Mouse (Mus musculus) CD8-positive naive resting alpha-beta T cell, adult 2 months (primary cell): Measurements from ENCODE around the gene Gdpgp1.

Experiments used
- DNase-seq, 2 experiments: peaks; one replicate each; pipeline ENCODE4 v3.0.0; 2022; ENCODE audit warnings: low read depth in 2 of 2, low spot score in 2 of 2

Gdpgp1 gene

GRCm38 (mm10) chr7:80220237-80220797, 12.3 kb upstream of the Gdpgp1 start:
- no peak for DNase-seq

- DNase-seq, result no peak
These were observed 11.4 kb upstream of the Gdpgp1 start for GRCm38 (mm10) chr7:80221179-80221750.

GRCm38 (mm10) chr7:80227065-80227464, 5.6 kb upstream of the Gdpgp1 start:
- no peak for DNase-seq

GRCm38 (mm10) chr7:80230196-80230595, 2.5 kb upstream of the Gdpgp1 start:
- no peak for DNase-seq

- peak in 1 of 2 experiments; percentile 21 for DNase-seq
These were observed 635 bp upstream of the Gdpgp1 start for GRCm38 (mm10) chr7:80231971-80232488.

GRCm38 (mm10) chr7:80233799-80234198, 1.1 kb downstream of the Gdpgp1 start:
- no peak for DNase-seq

- DNase-seq, result no peak
These were observed 5.9 kb downstream of the Gdpgp1 start for GRCm38 (mm10) chr7:80238542-80238941.

- DNase-seq, result no peak
These were observed 9.0 kb downstream of the Gdpgp1 start for GRCm38 (mm10) chr7:80241661-80242060.

- DNase-seq, result no peak
These were observed 12.2 kb downstream of the Gdpgp1 start for GRCm38 (mm10) chr7:80244851-80245250.

GRCm38 (mm10) chr7:80246148-80246721, 13.6 kb downstream of the Gdpgp1 start, which contains the start of gene Ttll13:
Ttll13 (plus strand) TSS chr7:80246376.
- DNase-seq, result peak; percentile 89 to 93

- DNase-seq, result no peak
These were observed 14.2 kb downstream of the Gdpgp1 start for GRCm38 (mm10) chr7:80246859-80247258.

GRCm38 (mm10) chr7:80252437-80252836, 19.8 kb downstream of the Gdpgp1 start:
- no peak for DNase-seq

- no peak for DNase-seq
These were observed 20.2 kb downstream of the Gdpgp1 start for GRCm38 (mm10) chr7:80252886-80253285.

- DNase-seq, result no peak
These were observed 23.3 kb downstream of the Gdpgp1 start for GRCm38 (mm10) chr7:80255981-80256380.

GRCm38 (mm10) chr7:80257706-80258105, 25.0 kb downstream of the Gdpgp1 start:
- DNase-seq, result no peak

- peak; percentile 64 to 76 for DNase-seq
These were observed 28.1 kb downstream of the Gdpgp1 start, which contains the start of gene Ngrn for GRCm38 (mm10) chr7:80260625-80261371. Ngrn (plus strand) TSS chr7:80261215.

GRCm38 (mm10) chr7:80261372-80261990, 28.8 kb downstream of the Gdpgp1 start:
- DNase-seq, result peak in 1 of 2 experiments; percentile 10

- DNase-seq, result no peak
These were observed 31.9 kb downstream of the Gdpgp1 start for GRCm38 (mm10) chr7:80264606-80265005.

GRCm38 (mm10) chr7:80267764-80268163, 35.1 kb downstream of the Gdpgp1 start:
- no peak for DNase-seq

- DNase-seq, result peak; percentile 91 to 94
These were observed 36.5 kb downstream of the Gdpgp1 start, which contains the start of gene Vps33b for GRCm38 (mm10) chr7:80268897-80269750. Vps33b (plus strand) TSS chr7:80269649.
